Mouse (Mus musculus) limb, embryonic 10.5 days (tissue): ENCODE results near the gene Smtnl2. TPM values are rescaled to one million over a fixed set of nuclear protein-coding genes. Genes with fewer than 3 reads are reported as not detected.

Experiments used
- DNase-seq: peaks from one replicate; pipeline ENCODE4 v3.0.0-alpha.2; 2017; ENCODE audit warnings: low spot score
- H3K27ac ChIP-seq: fragments of 300-500 bp; sonication (generic); 2 replicates; pipeline ENCODE4 v1.5.1; 2016; ENCODE audit warnings: mild to moderate bottlenecking
- H3K27me3 ChIP-seq: fragments of 300-500 bp; sonication (generic); 2 replicates; pipeline ENCODE4 v1.6.1; 2016; ENCODE audit warnings: low read depth, mild to moderate bottlenecking; ENCODE audit not compliant: poor library complexity, severe bottlenecking
- H3K36me3 ChIP-seq: fragments of 300-500 bp; sonication (generic); 2 replicates; pipeline ENCODE4 v1.6.1; 2016; ENCODE audit warnings: mild to moderate bottlenecking, moderate library complexity
- H3K4me1 ChIP-seq: fragments of 300-500 bp; sonication (generic); 2 replicates; pipeline ENCODE4 v1.6.1; 2016
- H3K4me3 ChIP-seq: fragments of 300-500 bp; sonication (generic); 2 replicates; pipeline ENCODE4 v1.5.1; 2016; ENCODE audit warnings: mild to moderate bottlenecking, moderate library complexity
- H3K9me3 ChIP-seq: fragments of 300-500 bp; sonication (generic); replicated peaks from 2 replicates; pipeline ENCODE4 v1.6.1; 2016; ENCODE audit warnings: mild to moderate bottlenecking
- WGBS: fragments of 180-500 bp; shearing (Covaris S2); methylation state at CpG from one replicate; pipeline ENCODE4 v1.1.7; 2016; 5-methylcytosine and 5-hydroxymethylcytosine counted together
- polyA plus RNA-seq: library from polyadenylated mRNA; unstranded; fragments of >200 nt; fragmentation: Nextera tagmentation; extraction: Ambion mirVana; gene quantifications from 2 replicates; pipeline ENCODE4 v1.2.1, GENCODE M21; 2016

Gene Smtnl2
- polyA plus RNA-seq, 1 experiment from 2014 or later, result 14.2 TPM

GRCm38 (mm10) chr11:72419006-72419405, 7.5 kb upstream of the Smtnl2 start:
- no peak for DNase-seq
- Histone ChIP-seq H3K36me3 (no peaks in the 10 kb centered on the region), H3K9me3 (no peaks in the 10 kb centered on the region), H3K4me1 (peaks cover 19% of the 10 kb centered on the region), H3K27me3 (peaks cover 6% of the 10 kb centered on the region; the same call in 1 of the 2 replicates), H3K4me3 (no peak overlapping the region), H3K27ac (no peak overlapping the region)
- 93% methylated on average over 6 of the region's 6 CpGs for WGBS

- 57% methylated on average over 8 of the region's 8 CpGs for WGBS
- no peak for DNase-seq
- H3K4me3 ChIP-seq, result no peak overlapping the region
- H3K4me1 ChIP-seq, result peaks cover 21% of the 10 kb centered on the region
- H3K27me3 ChIP-seq, result peaks cover 12% of the 10 kb centered on the region; the same call in 1 of the 2 replicates
- H3K9me3 ChIP-seq, result no peaks in the 10 kb centered on the region
- no peaks in the 10 kb centered on the region for H3K36me3 ChIP-seq
- H3K27ac ChIP-seq, result peak overlapping the region; percentile 70; the same call in 1 of the 2 replicates
Observed at GRCm38 (mm10) chr11:72418227-72418626, 6.7 kb upstream of the Smtnl2 start.

- no peak for DNase-seq
- peak overlapping the region; percentile 70 for H3K27ac ChIP-seq
- WGBS, result 6% methylated on average over 4 of the region's 4 CpGs
- no peaks in the 10 kb centered on the region for H3K9me3 ChIP-seq
- peaks cover 23% of the 10 kb centered on the region for H3K4me1 ChIP-seq
- H3K27me3 ChIP-seq, result peaks cover 21% of the 10 kb centered on the region; the same call in 1 of the 2 replicates
- H3K4me3 ChIP-seq, result no peak overlapping the region
- no peaks in the 10 kb centered on the region for H3K36me3 ChIP-seq
Observed at GRCm38 (mm10) chr11:72417376-72417775, 5.9 kb upstream of the Smtnl2 start.

GRCm38 (mm10) chr11:72416666-72417065, 5.2 kb upstream of the Smtnl2 start:
- Histone ChIP-seq H3K27ac (no peak overlapping the region; the same call in 1 of the 2 replicates), H3K4me3 (no peak overlapping the region), H3K9me3 (no peaks in the 10 kb centered on the region), H3K4me1 (peaks cover 30% of the 10 kb centered on the region), H3K27me3 (peaks cover 25% of the 10 kb centered on the region; the same call in 1 of the 2 replicates), H3K36me3 (no peaks in the 10 kb centered on the region)
- WGBS, result 94% methylated on average over 5 of the region's 5 CpGs
- no peak for DNase-seq

GRCm38 (mm10) chr11:72415155-72415554, 3.6 kb upstream of the Smtnl2 start:
- 74% methylated on average over 8 of the region's 8 CpGs for WGBS
- no peak for DNase-seq
- Histone ChIP-seq H3K36me3 (no peaks in the 10 kb centered on the region), H3K27ac (no peak overlapping the region), H3K4me3 (no peak overlapping the region), H3K27me3 (peaks cover 40% of the 10 kb centered on the region), H3K9me3 (no peaks in the 10 kb centered on the region), H3K4me1 (peaks cover 45% of the 10 kb centered on the region)

- Histone ChIP-seq H3K4me3 (no peak overlapping the region), H3K4me1 (peaks cover 55% of the 10 kb centered on the region), H3K9me3 (no peaks in the 10 kb centered on the region), H3K36me3 (no peaks in the 10 kb centered on the region), H3K27ac (no peak overlapping the region), H3K27me3 (peaks cover 55% of the 10 kb centered on the region)
- WGBS, result 52% methylated on average over 5 of the region's 5 CpGs
- DNase-seq, result no peak
Observed at GRCm38 (mm10) chr11:72413601-72414190, 2.2 kb upstream of the Smtnl2 start.

GRCm38 (mm10) chr11:72413016-72413415, 1.5 kb upstream of the Smtnl2 start:
- no peak overlapping the region for H3K27ac ChIP-seq
- DNase-seq, result no peak
- H3K9me3 ChIP-seq, result no peaks in the 10 kb centered on the region
- peaks cover 61% of the 10 kb centered on the region for H3K27me3 ChIP-seq
- WGBS, result 83% methylated on average over 7 of the region's 7 CpGs
- H3K4me3 ChIP-seq, result no peak overlapping the region
- H3K36me3 ChIP-seq, result no peaks in the 10 kb centered on the region
- H3K4me1 ChIP-seq, result peaks cover 58% of the 10 kb centered on the region

- H3K27me3 ChIP-seq, result peaks cover 72% of the 10 kb centered on the region
- H3K9me3 ChIP-seq, result no peaks in the 10 kb centered on the region
- H3K4me1 ChIP-seq, result peaks cover 53% of the 10 kb centered on the region
- no peaks in the 10 kb centered on the region for H3K36me3 ChIP-seq
- DNase-seq, result no peak
- peak overlapping the region; percentile 82; the same call in 1 of the 2 replicates for H3K27ac ChIP-seq
- H3K4me3 ChIP-seq, result peak overlapping the region; percentile 82
- 34% methylated on average over 9 of the region's 9 CpGs for WGBS
Observed at GRCm38 (mm10) chr11:72411945-72412344, 432 bp upstream of the Smtnl2 start.

- Histone ChIP-seq H3K9me3 (no peaks in the 10 kb centered on the region), H3K4me3 (peak overlapping the region; percentile 82), H3K4me1 (peaks cover 60% of the 10 kb centered on the region), H3K27ac (peak overlapping the region; percentile 82; the same call in 1 of the 2 replicates), H3K27me3 (peaks cover 80% of the 10 kb centered on the region), H3K36me3 (no peaks in the 10 kb centered on the region)
- 1% methylated on average over 25 of the region's 25 CpGs for WGBS
- DNase-seq, result peak; percentile 40
Observed at GRCm38 (mm10) chr11:72410521-72411092, 906 bp downstream of the Smtnl2 start.

- Histone ChIP-seq H3K36me3 (no peaks in the 10 kb centered on the region), H3K9me3 (no peaks in the 10 kb centered on the region), H3K4me3 (peak overlapping the region; percentile 82), H3K27me3 (peaks cover 80% of the 10 kb centered on the region), H3K27ac (no peak overlapping the region), H3K4me1 (peaks cover 60% of the 10 kb centered on the region)
- 65% methylated on average over 12 of the region's 12 CpGs for WGBS
- no peak for DNase-seq
Observed at GRCm38 (mm10) chr11:72409649-72410385, 1.7 kb downstream of the Smtnl2 start.

- H3K27ac ChIP-seq, result no peak overlapping the region
- H3K9me3 ChIP-seq, result no peaks in the 10 kb centered on the region
- H3K4me3 ChIP-seq, result no peak overlapping the region
- no peak for DNase-seq
- no peaks in the 10 kb centered on the region for H3K36me3 ChIP-seq
- H3K27me3 ChIP-seq, result peaks cover 70% of the 10 kb centered on the region
- 28% methylated on average over 9 of the region's 9 CpGs for WGBS
- peaks cover 57% of the 10 kb centered on the region for H3K4me1 ChIP-seq
Observed at GRCm38 (mm10) chr11:72408451-72409170, 2.9 kb downstream of the Smtnl2 start.

GRCm38 (mm10) chr11:72407574-72407973, 3.9 kb downstream of the Smtnl2 start:
- no peak overlapping the region for H3K4me3 ChIP-seq
- H3K27me3 ChIP-seq, result peaks cover 61% of the 10 kb centered on the region
- H3K9me3 ChIP-seq, result no peaks in the 10 kb centered on the region
- no peak for DNase-seq
- peaks cover 55% of the 10 kb centered on the region for H3K4me1 ChIP-seq
- H3K36me3 ChIP-seq, result no peaks in the 10 kb centered on the region
- 7% methylated on average over 7 of the region's 7 CpGs for WGBS
- no peak overlapping the region for H3K27ac ChIP-seq
